Mouse (Mus musculus): ENCODE data around the gene Tmem221.
A peak's percentile ranks its signal among the peaks of the same experiment; 100 is the strongest.

Tmem221 gene

DNA sequence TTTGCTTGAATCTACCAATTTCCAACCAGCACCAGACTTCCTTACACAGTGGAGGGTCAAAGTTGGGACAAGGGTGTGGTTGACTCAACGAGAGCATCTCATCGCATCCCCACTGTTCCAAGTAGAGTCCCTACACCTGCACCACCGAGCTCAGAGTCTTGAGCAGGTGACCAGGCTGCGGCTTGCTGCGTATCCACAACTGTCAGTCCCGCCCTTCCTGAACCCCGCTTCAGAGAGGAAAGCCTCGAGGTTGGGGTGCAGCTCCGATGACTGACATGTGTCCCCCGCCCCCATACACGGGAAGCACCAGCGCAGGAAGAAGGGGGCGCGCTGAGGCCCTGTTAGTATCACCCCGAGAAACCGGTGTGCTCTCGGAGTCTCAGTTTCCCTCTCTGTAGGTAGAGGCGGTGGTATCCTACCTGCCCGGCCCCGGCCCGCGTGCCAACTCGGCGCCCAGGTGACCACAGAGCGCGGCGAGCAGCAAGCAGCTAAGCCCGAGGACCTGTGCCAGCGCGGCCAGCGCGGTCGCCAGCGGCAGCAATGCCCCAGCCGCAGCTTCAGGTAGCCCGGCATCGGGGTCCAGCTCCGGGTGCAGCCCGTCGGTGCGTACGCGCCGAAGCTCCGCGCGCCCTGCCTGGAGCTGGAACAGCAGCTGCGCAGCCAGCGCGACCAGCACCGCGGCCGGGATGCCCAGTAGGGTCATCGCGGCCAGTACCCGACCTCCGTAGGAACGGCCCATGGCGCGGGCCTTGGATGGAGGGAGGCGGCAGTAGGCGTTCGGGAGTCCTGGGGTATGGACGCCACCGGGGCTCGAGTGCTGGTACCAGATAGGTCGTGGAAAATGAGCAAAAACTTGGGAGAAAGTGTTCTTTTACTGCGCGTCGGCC is at the start of gene Tmem221:
Gene Tmem221 (minus strand): TSS at position 801 of the 887 bp plus-strand sequence.
- peak; percentile 15 for DNase-seq

DNA sequence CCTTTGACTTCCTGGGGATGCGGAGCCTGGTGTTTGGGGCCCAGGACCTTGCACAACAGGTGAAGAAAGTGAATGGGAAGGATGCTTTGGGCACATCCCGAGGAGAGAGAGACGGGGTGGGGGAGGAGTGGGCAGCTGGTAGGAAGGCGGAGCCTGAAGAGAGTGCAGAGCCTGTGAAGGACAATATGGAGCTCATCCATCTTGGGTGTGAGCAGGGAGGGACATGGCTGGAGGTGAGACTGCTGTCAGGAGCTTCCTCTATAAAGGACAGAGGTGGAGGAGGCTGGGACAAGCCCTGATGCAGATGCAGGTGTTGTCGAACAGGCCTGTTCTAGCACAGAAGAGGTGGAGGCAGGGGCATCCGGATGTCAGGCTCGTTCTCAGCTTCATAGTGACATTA is 45.4 kb upstream of the Tmem221 start:
- DNase-seq: no peak

DNA sequence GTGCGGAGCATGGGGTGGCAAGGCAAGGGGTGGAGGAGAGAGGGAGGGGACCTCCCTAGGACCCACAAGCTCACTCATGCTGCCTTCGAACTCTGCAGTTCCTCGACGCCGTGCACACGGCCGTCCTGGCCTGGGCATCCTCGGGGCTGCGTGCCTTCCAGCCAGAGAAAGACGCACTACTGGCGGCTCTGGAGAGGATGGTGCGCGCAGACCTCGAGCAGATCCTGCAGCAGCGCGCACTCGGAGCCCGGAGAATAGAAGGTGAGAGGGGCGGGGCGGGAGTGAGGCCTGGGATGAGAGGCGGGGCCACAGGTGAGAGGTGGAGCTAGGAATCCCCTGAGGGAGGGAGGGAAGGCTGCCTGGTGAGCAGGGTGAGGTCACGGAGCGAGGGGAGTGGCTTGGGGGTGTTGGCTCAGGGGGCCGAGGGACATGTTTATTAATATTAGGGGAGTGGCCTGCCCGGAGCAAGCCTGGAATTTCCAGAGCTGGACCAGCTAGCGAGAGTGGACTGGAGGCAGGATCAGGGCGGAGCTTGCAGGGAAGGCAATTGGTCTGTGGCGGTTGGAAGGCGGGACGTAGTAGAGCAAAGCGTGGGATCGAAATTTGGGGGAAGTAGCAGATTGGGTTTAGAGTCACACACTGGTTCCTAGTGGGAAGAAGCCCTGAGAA is 44.1 kb upstream of the Tmem221 start:
- DNase-seq: peak; percentile 79

DNA sequence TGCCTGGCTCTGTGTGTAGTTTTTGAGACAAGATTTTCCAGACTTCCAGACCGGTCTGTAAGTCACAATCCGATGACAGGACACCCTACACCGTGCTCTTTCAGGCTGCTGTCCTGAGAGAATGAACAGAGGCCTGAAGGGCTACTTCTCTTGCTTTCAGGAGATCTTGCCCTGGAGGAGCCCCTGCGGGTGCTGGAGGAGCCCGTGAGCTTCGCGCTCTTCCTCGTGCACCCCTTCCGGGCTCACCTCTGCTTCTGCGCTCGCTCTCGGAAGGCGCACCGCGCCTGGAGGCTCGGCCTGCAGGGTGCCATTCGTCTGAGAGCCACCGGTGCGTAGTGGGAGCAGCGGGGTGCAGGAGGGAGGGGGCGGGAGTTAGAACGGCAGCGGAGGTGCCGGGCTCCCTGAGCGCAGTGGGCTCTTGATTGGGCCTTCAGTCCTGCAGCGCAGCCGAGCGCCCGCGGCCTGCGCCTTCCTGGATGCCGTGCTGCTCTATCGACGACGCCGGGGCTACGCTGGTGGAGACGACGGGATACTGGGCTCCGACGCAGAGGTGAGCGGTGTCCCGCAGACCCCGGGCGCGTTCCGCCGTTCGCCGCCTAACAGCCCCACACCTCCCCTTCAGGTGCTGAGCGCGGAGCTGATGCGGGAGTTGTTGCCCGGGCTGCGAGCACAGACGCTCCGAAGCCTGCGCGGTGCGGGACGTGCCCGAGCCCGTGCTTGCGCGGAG is 43.4 kb upstream of the Tmem221 start:
- peak; percentile 43 for DNase-seq

DNA sequence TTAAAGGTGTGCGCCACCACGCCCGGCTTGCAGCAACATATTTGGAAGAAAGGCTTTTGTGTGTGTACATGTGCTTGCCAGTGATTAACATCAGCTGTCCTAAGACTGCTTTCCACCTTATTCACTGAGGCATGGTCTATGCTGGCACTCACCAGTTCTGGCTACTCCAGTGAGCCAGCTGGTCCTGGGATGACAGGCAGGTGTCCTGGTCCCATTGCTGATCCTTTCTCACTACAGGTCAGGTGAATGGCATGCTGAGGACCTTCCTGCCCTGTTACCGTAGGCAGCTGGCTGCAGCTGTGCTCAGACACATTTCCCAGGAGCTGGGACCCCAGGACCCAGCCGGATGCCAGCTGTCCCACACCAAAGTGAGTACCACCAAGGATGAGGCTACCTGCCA is 40.2 kb upstream of the Tmem221 start:
- no peak for DNase-seq

DNA sequence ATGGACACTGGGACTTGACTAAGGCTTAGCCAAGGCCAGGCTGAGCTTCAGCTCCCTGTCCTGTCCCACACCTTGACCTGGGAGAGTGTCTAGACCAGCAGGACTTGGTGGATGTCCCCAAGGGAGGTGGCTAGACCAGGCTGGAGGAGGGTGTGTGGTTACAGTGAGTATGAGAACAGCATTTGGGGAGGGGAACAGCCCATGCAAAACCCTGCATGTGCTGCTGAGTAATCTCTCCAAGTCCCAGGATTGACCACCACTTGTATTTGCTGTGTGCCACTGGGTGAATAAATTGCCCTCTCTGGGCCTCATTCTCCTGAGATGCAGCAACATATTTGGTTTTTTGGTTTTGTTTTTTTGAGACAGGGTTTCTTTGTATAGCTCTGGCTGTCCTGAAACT is 39.7 kb upstream of the Tmem221 start:
- DNase-seq: no peak

DNA sequence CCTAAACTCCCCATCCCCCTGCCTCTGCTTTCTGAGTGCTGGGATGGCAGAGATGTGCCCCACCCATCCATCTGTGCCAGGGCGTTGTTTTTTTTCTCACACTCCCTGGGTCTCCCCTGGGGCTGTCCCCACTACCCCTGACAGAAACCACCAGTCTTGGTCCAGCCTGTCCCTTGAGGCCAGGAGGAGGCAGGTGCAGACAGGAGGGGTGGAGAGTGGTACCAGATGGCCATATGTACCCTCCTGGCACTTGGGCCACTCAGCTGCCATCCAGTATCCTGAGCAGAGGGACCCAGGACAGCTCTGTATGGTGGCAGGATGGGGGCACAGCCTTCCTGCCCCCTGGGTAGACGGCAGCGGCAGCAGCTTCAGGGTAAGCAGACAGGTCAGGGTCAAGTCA is 38.8 kb upstream of the Tmem221 start, which contains the start of gene Fam129c:
Gene Fam129c (plus strand): TSS at position 198 of the 400 bp plus-strand sequence.
- no peak for DNase-seq

DNA sequence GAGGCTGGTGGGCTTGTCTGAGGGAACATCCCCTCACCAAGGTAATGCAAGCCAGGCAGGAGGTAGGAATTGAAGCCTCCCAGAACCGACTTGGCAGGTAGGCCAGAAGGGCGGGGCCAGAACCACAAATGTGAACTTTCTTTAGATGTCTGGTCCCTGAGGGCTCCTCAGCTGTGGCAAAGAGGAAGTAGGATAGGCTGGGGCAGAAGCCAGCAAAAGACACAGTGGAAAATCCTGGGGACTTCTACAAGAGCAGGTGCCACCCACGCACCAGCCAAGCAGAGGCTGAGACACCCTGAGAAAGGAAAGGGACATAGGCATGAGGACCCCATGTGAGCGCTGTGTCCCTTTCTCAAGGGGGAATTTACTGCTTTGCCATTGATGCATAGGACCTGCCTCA is 38.1 kb upstream of the Tmem221 start:
- no peak for DNase-seq

DNA sequence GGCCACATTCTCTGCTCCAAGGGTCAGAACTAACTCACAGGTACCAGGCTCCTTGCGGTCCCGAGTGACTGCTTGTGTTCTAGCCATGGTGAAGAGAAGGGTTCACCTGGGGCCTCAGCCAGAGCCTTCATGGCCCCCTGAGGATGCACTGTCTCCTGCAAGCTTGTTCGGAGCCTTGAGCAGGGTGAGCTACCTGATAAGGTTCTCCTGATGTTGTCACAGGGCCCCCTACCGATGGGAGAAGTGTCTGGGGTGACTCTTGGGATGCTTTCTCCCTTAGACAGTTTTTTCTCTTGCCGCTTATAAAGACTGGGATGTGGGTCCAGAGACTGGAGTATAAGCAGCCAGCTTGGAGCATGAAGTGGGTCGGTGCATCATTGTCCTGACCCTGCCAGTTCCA is 37.7 kb upstream of the Tmem221 start:
- no peak for DNase-seq

DNA sequence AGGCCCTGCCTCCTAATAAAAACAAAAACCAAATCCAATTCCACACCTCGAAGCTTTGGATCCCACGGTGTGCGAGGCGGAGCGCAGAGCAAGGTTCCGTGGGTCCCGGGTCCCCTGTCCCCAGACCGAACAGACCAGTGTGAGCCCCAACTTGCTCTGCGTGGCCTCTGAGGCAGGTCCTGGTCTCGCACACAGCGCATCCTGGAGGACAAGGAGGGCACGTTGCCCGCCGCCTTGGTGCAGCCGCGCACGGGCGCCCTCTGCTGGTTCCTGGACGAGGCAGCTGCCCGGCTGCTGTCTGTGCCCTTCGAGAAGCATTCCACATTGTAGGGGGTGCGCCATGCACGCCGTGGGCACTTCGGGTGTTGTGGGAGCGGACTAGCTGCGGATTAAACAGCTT is 37.2 kb upstream of the Tmem221 start:
- DNase-seq: peak; percentile 90

DNA sequence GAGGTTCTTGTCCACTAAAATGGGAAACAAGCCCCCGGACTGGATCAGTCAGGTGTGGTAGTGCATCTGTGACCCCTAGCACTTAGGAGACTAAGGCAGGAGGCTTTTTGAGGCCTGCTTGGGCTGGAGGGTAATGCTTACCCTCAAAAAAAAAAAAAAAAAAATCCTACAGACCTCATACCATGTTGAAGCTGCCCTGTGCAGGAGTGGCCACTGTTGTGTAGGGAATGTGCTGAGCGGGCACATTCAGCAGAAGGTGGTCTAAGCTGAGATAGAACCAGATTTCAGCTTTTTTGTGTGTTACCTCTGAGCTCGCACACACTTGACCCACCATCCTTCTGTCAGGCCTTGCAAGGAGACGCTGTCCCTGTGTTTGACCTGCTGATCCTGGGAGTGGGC is 35.7 kb upstream of the Tmem221 start:
- no peak for DNase-seq

DNA sequence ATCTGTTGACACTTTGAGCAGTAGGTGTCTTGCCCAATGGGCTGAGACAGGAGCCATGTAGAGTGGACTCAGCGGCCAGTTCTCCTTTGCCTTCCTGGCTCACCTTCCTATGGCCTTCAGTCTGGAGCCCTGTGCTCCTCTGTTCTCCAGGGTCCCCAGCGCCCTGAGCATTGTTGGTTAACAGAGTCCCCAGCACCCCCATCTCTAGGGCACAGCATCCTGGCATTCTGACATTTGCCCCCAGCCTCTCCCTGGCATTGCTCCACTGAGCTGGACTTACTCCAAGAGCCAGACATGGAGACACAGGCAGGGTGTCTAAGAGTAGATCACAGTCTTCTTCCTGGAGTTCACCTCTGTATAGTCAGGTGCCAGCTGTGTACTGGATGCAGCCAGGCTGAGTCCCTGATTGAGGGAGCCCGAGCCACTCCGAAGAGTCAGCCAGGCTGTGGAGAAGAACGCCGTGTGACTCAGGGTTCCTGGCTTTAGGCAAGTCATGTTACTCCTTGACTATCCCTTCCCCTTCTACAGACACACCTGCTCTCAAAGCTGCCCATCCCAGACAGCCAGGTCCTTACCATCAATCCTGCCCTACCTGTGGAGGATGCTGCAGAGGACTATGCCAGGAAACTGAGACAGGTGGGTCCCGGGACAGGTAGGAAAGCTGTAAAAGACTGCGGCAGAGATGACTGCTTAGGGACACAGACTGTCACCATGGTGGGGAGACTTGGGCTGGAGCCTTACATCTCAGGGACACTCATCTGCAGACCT is 35.1 kb upstream of the Tmem221 start:
- no peak for DNase-seq

DNA sequence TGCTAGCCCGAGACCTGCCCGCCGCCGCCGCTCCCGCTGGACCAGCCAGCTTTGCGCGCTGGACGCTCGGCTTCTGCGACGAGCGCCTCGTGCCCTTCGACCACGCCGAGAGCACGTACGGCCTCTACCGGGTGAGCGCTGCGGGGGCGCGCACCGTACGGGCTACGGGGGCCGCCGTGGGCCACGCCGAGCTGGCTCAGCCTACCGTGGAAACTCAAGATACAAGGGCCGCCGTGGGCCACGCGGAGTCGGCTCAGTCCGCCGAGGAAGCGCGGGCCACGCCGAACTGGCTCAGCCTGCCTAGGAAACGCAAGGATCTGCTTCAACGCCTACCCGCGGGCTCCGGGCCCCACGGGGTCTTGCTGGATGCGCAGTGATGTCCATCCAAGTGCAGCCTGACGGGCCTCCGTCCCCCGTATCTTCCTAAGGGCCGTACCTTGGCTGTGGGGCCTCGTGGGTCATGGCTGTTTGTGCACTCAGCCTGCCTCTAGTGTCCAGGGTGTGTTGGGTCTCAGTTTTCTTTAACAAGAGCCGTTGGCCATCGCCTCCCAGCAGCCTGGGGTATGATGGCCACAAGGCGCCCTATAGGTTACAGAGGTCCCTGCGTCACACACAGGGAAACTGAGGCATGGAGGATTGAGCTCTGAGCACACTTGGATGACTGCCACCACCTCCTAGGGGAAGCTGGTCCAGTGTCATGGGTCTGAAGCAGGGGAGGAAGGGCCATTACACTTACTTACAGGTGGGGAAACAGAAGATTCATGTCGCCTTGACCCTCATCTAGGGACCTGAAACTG is 33.9 kb upstream of the Tmem221 start:
- no peak for DNase-seq

DNA sequence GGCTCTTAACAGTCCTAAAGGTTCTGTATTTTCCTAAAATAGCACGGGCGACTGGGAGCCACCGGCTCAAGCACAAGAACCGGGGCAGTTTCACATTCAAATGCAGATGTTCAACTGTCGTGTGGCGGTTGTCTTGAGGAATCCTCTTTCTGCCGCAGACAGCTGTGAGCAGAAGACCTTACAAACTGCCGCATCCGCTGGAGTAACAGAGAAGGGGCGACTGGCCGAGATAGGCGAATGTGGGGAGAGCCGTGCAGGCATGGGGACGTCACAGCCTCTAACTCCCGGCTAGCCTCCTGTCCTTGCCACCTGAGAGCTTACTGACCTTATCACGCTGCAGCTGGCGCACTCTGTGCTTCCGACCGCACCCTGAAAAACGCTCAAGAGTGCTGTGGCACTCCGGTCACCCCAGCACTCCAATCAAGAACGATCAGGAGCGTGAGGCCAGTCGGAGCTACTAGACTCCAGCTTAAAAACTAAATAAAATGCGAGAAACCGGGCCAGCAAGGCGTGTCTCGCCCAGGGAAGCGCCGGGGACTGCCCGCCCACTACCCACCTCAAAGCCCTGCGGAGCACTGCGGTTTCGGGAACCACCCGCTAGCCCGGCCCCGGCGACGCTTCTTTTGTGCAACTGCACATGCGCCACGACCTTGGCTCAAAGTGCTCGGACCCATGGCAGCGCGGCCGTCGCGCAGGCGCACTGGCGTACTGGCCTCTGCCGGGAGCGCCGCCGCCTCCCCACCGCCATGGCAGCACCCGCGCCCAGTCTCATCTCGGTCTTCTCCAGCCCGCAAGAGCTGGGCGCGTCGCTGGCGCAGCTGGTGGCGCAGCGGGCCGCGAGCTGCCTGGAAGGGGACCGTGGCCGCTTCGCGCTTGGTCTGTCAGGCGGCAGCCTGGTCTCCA is 33.1 kb upstream of the Tmem221 start, which contains the start of gene Pgls:
Gene Pgls (plus strand): TSS at position 706 of the 903 bp plus-strand sequence.
- DNase-seq: peak; percentile 97

DNA sequence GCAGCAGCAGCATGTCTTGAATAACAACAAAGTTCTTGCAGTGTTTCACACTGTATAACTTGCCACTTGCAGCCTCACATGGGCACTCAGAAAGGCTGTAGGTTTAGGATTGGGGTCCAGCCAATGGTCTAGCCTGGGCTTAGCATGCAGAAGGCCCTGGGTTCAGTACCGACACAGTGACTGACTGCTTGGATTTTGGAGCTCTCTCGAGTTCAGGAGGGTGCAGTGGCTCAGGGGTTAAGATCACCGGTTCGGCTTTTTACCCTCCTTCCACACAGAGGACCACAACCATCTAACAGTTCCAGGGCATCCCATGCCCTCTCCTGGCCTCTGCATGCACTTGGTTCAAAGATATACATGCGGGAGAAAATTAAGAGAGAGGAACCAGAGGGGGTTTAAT is 32.3 kb upstream of the Tmem221 start:
- no peak for DNase-seq

DNA sequence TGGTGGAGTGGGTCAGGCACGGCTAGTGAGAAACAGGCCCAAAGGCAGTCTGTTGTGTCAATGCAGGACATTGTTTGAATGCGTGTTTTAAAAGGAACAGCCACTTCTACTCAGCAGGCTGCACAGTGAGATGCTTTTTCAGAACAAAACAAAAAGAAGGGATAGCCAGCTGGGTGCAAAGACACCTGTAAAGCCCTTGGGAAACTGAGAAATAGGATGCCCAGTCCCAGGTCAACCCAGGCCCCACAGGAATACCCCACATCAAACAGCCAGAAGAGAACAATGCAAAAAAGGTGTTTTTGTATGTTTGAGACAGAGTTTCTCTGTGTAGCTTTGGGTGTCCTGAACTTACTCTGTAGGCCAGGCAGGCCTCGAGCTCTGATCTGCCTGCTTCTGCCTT is 30.1 kb upstream of the Tmem221 start:
- no peak for DNase-seq

DNA sequence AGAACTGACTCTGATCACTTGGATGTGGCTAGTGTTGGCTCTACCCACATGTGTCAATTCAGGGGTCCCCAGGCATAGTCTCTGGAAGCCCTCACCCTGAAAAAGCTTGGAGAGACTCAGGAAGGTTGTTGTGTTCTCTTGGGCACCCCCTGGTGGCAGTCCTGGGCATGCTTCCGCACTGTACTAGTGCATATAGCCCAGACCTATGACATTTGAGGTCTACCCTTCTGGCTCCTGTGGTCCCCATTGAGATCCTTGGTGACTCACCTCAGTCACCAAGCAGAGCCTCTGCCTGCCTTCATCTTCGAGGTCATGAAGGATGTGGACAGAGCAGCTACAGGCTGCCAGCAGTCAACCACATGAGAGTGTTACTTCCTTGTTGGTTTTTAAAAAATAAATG is 28.2 kb upstream of the Tmem221 start:
- DNase-seq: peak; percentile 68

DNA sequence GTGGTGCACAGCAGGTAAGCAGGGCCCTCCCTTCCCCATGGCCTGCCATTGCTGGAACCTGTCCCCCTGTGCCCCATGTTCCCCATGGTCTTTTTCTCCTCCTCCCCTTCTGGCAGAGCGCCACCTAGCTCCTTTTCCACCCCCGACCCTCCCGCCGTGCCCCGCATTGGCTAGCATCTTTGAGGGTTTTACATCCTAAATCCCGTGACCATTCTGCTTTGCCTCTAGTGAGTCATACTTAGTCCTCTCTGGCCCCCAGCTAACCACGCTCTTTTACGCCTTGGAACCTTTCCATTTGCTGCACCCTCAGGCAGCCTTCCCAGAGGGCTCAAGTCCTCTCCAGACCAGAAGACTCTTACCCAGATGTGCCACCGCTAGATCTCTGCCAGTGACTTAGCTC is 21.5 kb upstream of the Tmem221 start:
- no peak for DNase-seq

DNA sequence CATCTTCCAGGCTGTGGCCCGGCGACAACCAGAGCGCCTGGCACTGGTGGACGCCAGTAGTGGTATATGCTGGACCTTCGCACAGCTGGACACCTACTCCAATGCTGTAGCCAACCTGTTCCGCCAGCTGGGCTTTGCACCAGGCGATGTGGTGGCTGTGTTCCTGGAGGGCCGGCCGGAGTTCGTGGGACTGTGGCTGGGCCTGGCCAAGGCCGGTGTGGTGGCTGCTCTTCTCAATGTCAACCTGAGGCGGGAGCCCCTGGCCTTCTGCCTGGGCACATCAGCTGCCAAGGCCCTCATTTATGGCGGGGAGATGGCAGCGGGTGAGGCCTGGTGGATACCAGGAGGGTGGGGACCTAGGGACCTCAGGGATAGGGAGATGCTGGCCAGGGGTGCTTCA is 20.8 kb upstream of the Tmem221 start:
- DNase-seq: no peak

DNA sequence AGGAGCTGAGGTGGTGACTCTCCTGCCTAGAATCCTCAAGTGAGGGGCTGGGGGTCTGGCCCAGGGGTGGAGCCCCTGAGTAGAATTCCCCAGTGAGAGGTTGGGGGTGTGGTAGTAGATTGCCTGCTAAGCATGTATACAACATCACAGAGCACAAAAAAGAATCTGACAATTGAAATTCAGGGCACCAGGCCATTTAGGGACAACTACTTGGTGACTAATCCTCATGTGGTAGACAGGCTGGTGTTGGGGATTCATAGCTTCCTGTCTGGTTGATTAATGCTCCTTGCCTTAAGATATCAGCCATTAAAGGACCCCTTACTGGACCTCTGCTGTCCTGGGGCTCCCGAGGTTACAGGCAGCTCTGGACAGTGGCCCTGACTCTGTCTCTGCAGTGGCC is 20.3 kb upstream of the Tmem221 start:
- no peak for DNase-seq

All from retina, postnatal 1 day (tissue).